In the genomic region with DNA sequence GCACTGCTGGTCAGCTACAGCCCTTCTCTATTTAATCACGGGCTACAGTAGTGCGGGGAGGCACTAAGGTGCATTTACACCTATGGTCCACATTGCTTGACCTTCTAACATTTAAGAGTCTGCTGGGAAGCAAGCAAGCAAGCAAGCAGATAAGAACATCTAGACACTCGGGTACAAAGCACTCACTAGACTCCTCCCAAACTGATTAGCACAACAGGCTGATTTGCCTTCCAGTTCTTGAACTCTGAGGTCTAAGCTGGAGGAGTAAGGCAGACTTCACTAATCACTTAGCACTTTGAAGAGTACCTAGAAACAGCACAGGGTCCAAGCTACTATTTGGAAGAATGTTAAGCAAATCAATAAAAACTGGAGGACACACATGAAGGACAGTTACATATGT, we compare ENCODE assay signal across 27 mouse cellular contexts. TPM values are rescaled to one million over a fixed set of nuclear protein-coding genes. Genes with fewer than 3 reads are reported as not detected.
DNase-seq lines count a peak whose midpoint lies in the region; ATAC-seq and TF ChIP-seq lines count a peak whose summit lies in the region.
"Had no signal": no experiment of that assay in that cellular context is flagged by ENCODE, and none has a peak within 500 bp of the region (broad histone marks: within the 10 kb centered on the region; RNA-seq: fewer than 3 reads in every experiment).

No protein-coding gene starts in this region.

- peaks cover 23% of the 10 kb centered on the region for H3K4me1 ChIP-seq in heart, embryonic 11.5 days (ENCODE audit: control insufficient read depth, insufficient read depth, low read length)
- no peaks in the 10 kb centered on the region for H3K4me1 ChIP-seq in heart, adult 2 months (ENCODE audit: control insufficient read depth, insufficient read depth, low read length)
- peaks cover 13% of the 10 kb centered on the region for H3K4me1 ChIP-seq in limb, embryonic 13.5 days
- no peaks in the 10 kb centered on the region for H3K4me1 ChIP-seq in limb, embryonic 10.5 days
- no peaks in the 10 kb centered on the region for H3K4me1 ChIP-seq in midbrain, embryonic 11.5 days (ENCODE audit: control insufficient read depth, insufficient read depth, low read length)
- H3K4me1 ChIP-seq: embryonic facial prominence, embryonic 13.5 days; forebrain, embryonic 10.5 days; forebrain, embryonic 15.5 days; intestine, embryonic 15.5 days; neural tube, embryonic 15.5 days; stomach, embryonic 15.5 days had no signal

- no peaks in the 10 kb centered on the region for H3K79me2 ChIP-seq in heart, adult 2 months (replicated peaks; ENCODE audit: control insufficient read depth, insufficient read depth, low read length)

- WGBS in heart, embryonic 11.5 days (ENCODE audit: insufficient replicate concordance) = 32% methylated on average over 3 of the region's 3 CpGs
- 59% methylated on average over 3 of the region's 3 CpGs for WGBS in heart, adult 2 months
- 63% methylated on average over 3 of the region's 3 CpGs for WGBS in limb, embryonic 13.5 days
- WGBS in limb, embryonic 10.5 days = 80% methylated on average over 3 of the region's 3 CpGs
- 79% methylated on average over 3 of the region's 3 CpGs for WGBS in midbrain, embryonic 11.5 days

- no peaks in the 10 kb centered on the region for H3K9me3 ChIP-seq in heart, embryonic 11.5 days (replicated peaks; ENCODE audit: control insufficient read depth, low read length)
- H3K9me3 ChIP-seq in limb, embryonic 13.5 days = no peaks in the 10 kb centered on the region
- no peaks in the 10 kb centered on the region for H3K9me3 ChIP-seq in limb, embryonic 10.5 days (replicated peaks)
- H3K9me3 ChIP-seq in midbrain, embryonic 11.5 days (ENCODE audit: control insufficient read depth, low read length) = no peaks in the 10 kb centered on the region
- H3K9me3 ChIP-seq: embryonic facial prominence, embryonic 13.5 days; forebrain, embryonic 10.5 days; forebrain, embryonic 15.5 days; intestine, embryonic 15.5 days; midbrain, embryonic 15.5 days; neural tube, embryonic 15.5 days; stomach, embryonic 15.5 days had no signal

- H3K4me3 ChIP-seq in heart, embryonic 11.5 days (ENCODE audit: low read depth, low read length) = no peak overlapping the region
- H3K4me3 ChIP-seq in heart, adult 2 months = no peak overlapping the region
- no peak overlapping the region for H3K4me3 ChIP-seq in limb, embryonic 13.5 days
- no peak overlapping the region for H3K4me3 ChIP-seq in limb, embryonic 10.5 days
- H3K4me3 ChIP-seq in midbrain, embryonic 11.5 days (ENCODE audit: low read depth, low read length) = no peak overlapping the region
- H3K4me3 ChIP-seq: embryonic facial prominence, embryonic 13.5 days; forebrain, embryonic 10.5 days; forebrain, embryonic 15.5 days; intestine, embryonic 15.5 days; midbrain, embryonic 15.5 days; neural tube, embryonic 15.5 days; stomach, embryonic 15.5 days had no signal

- H3K36me3 ChIP-seq in heart, embryonic 11.5 days (ENCODE audit: control insufficient read depth, insufficient read depth, low read length) = peaks cover 8% of the 10 kb centered on the region; the same call in 1 of the 2 replicates
- peaks cover 2% of the 10 kb centered on the region for H3K36me3 ChIP-seq in heart, adult 2 months (ENCODE audit: control insufficient read depth, insufficient read depth, low read length)
- H3K36me3 ChIP-seq in limb, embryonic 13.5 days = peaks cover 52% of the 10 kb centered on the region
- H3K36me3 ChIP-seq in limb, embryonic 10.5 days = peaks cover 74% of the 10 kb centered on the region
- peaks cover 5% of the 10 kb centered on the region; the same call in 1 of the 2 replicates for H3K36me3 ChIP-seq in midbrain, embryonic 11.5 days (ENCODE audit: control insufficient read depth, insufficient read depth, low read length)
- H3K36me3 ChIP-seq: intestine, embryonic 15.5 days had no signal

- TF ChIP-seq CTCF in heart, adult 2 months (IDR thresholded peaks at IDR 0.05) = no peak

- no peak for DNase-seq in heart, adult 2 months
- DNase-seq in limb, embryonic 10.5 days (ENCODE audit: low spot score) = no peak
- no peak for DNase-seq in ovary, adult 18-20 months (ENCODE audit: low spot score)
- no peak for DNase-seq in midbrain, embryonic 11.5 days (ENCODE audit: low spot score, missing footprints)
- DNase-seq: adrenal gland, postnatal 25 days; cerebellum, adult 11-12 months; cerebellum, adult 9-11 months; kidney, adult 2 months; layer of hippocampus, adult 9-11 months; lung, embryonic 14.5 days; lung, postnatal 14 days; right cerebral cortex, postnatal 25 days had no signal

- ATAC-seq in heart, embryonic 11.5 days (replicated peaks; ENCODE audit: insufficient number of reproducible peaks, low FRiP score, low TSS enrichment) = no peak
- 0 out of 2 replicates have a peak, but pooled peaks have one; percentile 24 for ATAC-seq in limb, embryonic 13.5 days (ENCODE audit: low FRiP score, low read depth)
- peak; percentile 30; the same call in 1 of the 2 replicates for ATAC-seq in common myeloid progenitor, adult 5-6 weeks (replicated peaks; ENCODE audit: low read depth, poor library complexity, severe bottlenecking)
- 0 out of 2 replicates have a peak, but pooled peaks have one; percentile 10 for ATAC-seq in megakaryocyte, adult 5-6 weeks (ENCODE audit: poor library complexity, severe bottlenecking)
- ATAC-seq in midbrain, embryonic 11.5 days (ENCODE audit: low FRiP score) = no peak
- ATAC-seq: CD4-positive, CD25-positive, alpha-beta regulatory T cell, adult 4 months; forebrain, embryonic 15.5 days; hindbrain, postnatal 0 days; intestine, embryonic 15.5 days; midbrain, embryonic 15.5 days had no signal

- H3K27me3 ChIP-seq in heart, embryonic 11.5 days (ENCODE audit: control insufficient read depth, insufficient read depth, low read length) = no peaks in the 10 kb centered on the region
- H3K27me3 ChIP-seq in heart, adult 2 months (ENCODE audit: control insufficient read depth, insufficient read depth, low read length) = no peaks in the 10 kb centered on the region
- H3K27me3 ChIP-seq in limb, embryonic 13.5 days = no peaks in the 10 kb centered on the region
- H3K27me3 ChIP-seq in limb, embryonic 10.5 days (ENCODE audit: low read depth, poor library complexity, severe bottlenecking) = no peaks in the 10 kb centered on the region
- no peaks in the 10 kb centered on the region for H3K27me3 ChIP-seq in midbrain, embryonic 11.5 days (ENCODE audit: control insufficient read depth, insufficient read depth, low read length)
- H3K27me3 ChIP-seq: embryonic facial prominence, embryonic 13.5 days; forebrain, embryonic 15.5 days; intestine, embryonic 15.5 days; midbrain, embryonic 15.5 days; neural tube, embryonic 15.5 days; stomach, embryonic 15.5 days had no signal

- peak overlapping the region; percentile 68 for H3K27ac ChIP-seq in heart, embryonic 11.5 days (ENCODE audit: low read depth, low read length)
- H3K27ac ChIP-seq in heart, adult 2 months = no peak overlapping the region
- H3K27ac ChIP-seq in limb, embryonic 13.5 days = peak overlapping the region; percentile 48
- H3K27ac ChIP-seq in limb, embryonic 10.5 days = no peak overlapping the region
- no peak overlapping the region for H3K27ac ChIP-seq in midbrain, embryonic 11.5 days (ENCODE audit: low read depth, low read length)
- H3K27ac ChIP-seq: embryonic facial prominence, embryonic 13.5 days; forebrain, embryonic 10.5 days; forebrain, embryonic 15.5 days; hindbrain, postnatal 0 days; intestine, embryonic 15.5 days; kidney, postnatal 0 days; midbrain, embryonic 15.5 days; neural tube, embryonic 15.5 days; stomach, embryonic 15.5 days had no signal

- TF ChIP-seq POLR2A in heart, adult 2 months (IDR thresholded peaks at IDR 0.05; ENCODE audit: insufficient read depth, low read depth, low read length) = no peak

- no peak overlapping the region; the same call in 1 of the 2 replicates for H3K4me2 ChIP-seq in heart, embryonic 11.5 days
- H3K4me2 ChIP-seq in limb, embryonic 13.5 days (replicated peaks) = peak overlapping the region; percentile 27; the same call in 1 of the 2 replicates
- no peak overlapping the region for H3K4me2 ChIP-seq in midbrain, embryonic 11.5 days
- H3K4me2 ChIP-seq: embryonic facial prominence, embryonic 13.5 days; forebrain, embryonic 15.5 days; intestine, embryonic 15.5 days; lung, embryonic 14.5 days; midbrain, embryonic 15.5 days; neural tube, embryonic 15.5 days; stomach, embryonic 15.5 days had no signal

- no peak for TF ChIP-seq EP300 in heart, adult 2 months (IDR thresholded peaks at IDR 0.05; ENCODE audit: insufficient read depth, low read depth, low read length)

- no peak overlapping the region for H3K9ac ChIP-seq in heart, embryonic 11.5 days (ENCODE audit: low read depth, low read length)
- H3K9ac ChIP-seq in heart, adult 2 months (ENCODE audit: low read depth, low read length) = no peak overlapping the region
- no peak overlapping the region for H3K9ac ChIP-seq in limb, embryonic 13.5 days
- no peak overlapping the region for H3K9ac ChIP-seq in midbrain, embryonic 11.5 days (ENCODE audit: low read length)
- H3K9ac ChIP-seq: embryonic facial prominence, embryonic 13.5 days; forebrain, embryonic 15.5 days; intestine, embryonic 15.5 days; lung, embryonic 14.5 days; midbrain, embryonic 15.5 days; neural tube, embryonic 15.5 days; stomach, embryonic 15.5 days had no signal

- intact Hi-C loops in heart, adult 2 months (cut with DNase I) = no loop called here

RNA-seq across cellular contexts. Expression of gene Samd13, which starts 50.3 kb away (rescaled TPM):
- 1.2 and 1.7 TPM in 2 replicates for polyA plus RNA-seq in heart, embryonic 11.5 days (2014; fragmentation: Nextera tagmentation; extraction: Ambion mirVana)
- total RNA-seq in heart, adult 2 months (2021) = 1 to 10 TPM; 1.9 to 2.1 TPM
- 1.0 and 1.1 TPM in 2 replicates for polyA plus RNA-seq in heart, adult 2 months (2012; rRNA removed)
- polyA plus RNA-seq in limb, embryonic 13.5 days (2015; fragmentation: Nextera tagmentation; extraction: Ambion mirVana) = 1.4 and 1.9 TPM in 2 replicates
- polyA plus RNA-seq in limb, embryonic 10.5 days (2016; fragmentation: Nextera tagmentation; extraction: Ambion mirVana) = 0.83 and 1.2 TPM in 2 replicates
- total RNA-seq in common myeloid progenitor, adult 5-6 weeks (2017) = 1.7 and 4.2 TPM in 2 replicates
- total RNA-seq in megakaryocyte, adult 5-6 weeks (2015) = 1.7 TPM in 2 replicates
- total RNA-seq in megakaryocyte, adult 5-6 weeks (2017) = 1.1 and 2.1 TPM in 2 replicates
- 0.26 and 0.80 TPM in 2 replicates for polyA plus RNA-seq in midbrain, embryonic 11.5 days (2014; fragmentation: Nextera tagmentation; extraction: Ambion mirVana)
- total RNA-seq: left cerebral cortex, postnatal 14 days had no signal

Comparison
In these comparisons a context has a peak if more than half of its experiments do, and no peak if none do; other contexts are left out.
1. H3K27ac ChIP-seq: peak in heart, embryonic 11.5 days (single experiment) and limb, embryonic 13.5 days (single experiment); none in heart, adult 2 months (single experiment), limb, embryonic 10.5 days (single experiment) and midbrain, embryonic 11.5 days (single experiment).
2. ATAC-seq: peak in limb, embryonic 13.5 days (single experiment), common myeloid progenitor, adult 5-6 weeks (single experiment) and megakaryocyte, adult 5-6 weeks (single experiment); none in heart, embryonic 11.5 days (single experiment) and midbrain, embryonic 11.5 days (single experiment).